Mouse (Mus musculus) hindbrain, postnatal 0 days (tissue): ENCODE measurements at regions not wholly inside any gene's neighbourhood (a gene's known extent, or its start where the extent isn't known, plus 50 kb on each side); places are given as distances from the start of the nearest gene placed in this dataset.

Experiments
- ATAC-seq: fragments of 200-750 bp; cut with Nextera tagmentation; 2 replicates; pipeline ENCODE4 v1.8.0; 2017; ENCODE audit warnings: mild to moderate bottlenecking, moderate TSS enrichment, moderate library complexity
- DNase-seq: peaks from one replicate; pipeline ENCODE4 v3.0.0-alpha.2; 2015; ENCODE audit warnings: low spot score
- H3K27ac ChIP-seq: fragments of 300-500 bp; sonication (generic); 2 replicates; pipeline ENCODE4 v1.5.1; 2014; ENCODE audit warnings: mild to moderate bottlenecking
- H3K27me3 ChIP-seq: fragments of 300-500 bp; sonication (generic); 2 replicates; pipeline ENCODE4 v1.6.1; 2014; ENCODE audit warnings: low read length, mixed read lengths; ENCODE audit not compliant: insufficient read depth
- H3K36me3 ChIP-seq: fragments of 300-500 bp; sonication (generic); 2 replicates; pipeline ENCODE4 v1.6.1; 2014; ENCODE audit warnings: low read length, mixed read lengths; ENCODE audit not compliant: insufficient read depth
- H3K4me1 ChIP-seq: fragments of 300-500 bp; sonication (generic); 2 replicates; pipeline ENCODE4 v1.6.1; 2014; ENCODE audit warnings: antibody characterized with exemption, low read length, mixed read lengths; ENCODE audit not compliant: insufficient read depth
- H3K4me2 ChIP-seq: fragments of 300-500 bp; sonication (generic); 2 replicates; pipeline ENCODE4 v1.6.1; 2014; ENCODE audit warnings: low read depth, mild to moderate bottlenecking, low read length, moderate library complexity, mixed read lengths
- H3K4me3 ChIP-seq: fragments of 300-500 bp; sonication (generic); 2 replicates; pipeline ENCODE4 v1.5.1; 2014; ENCODE audit warnings: low read length
- H3K9ac ChIP-seq: fragments of 300-500 bp; sonication (generic); replicated peaks from 2 replicates; pipeline ENCODE4 v1.6.1; 2014; ENCODE audit warnings: mild to moderate bottlenecking, low read length, moderate library complexity, mixed read lengths
- H3K9me3 ChIP-seq: fragments of 300-500 bp; sonication (generic); 2 replicates; pipeline ENCODE4 v1.6.1; 2016; ENCODE audit warnings: low read length, mixed read lengths
- CTCF ChIP-seq: IDR thresholded peaks from 2 replicates; pipeline ENCODE4 v1.5.1; 2016; ENCODE audit warnings: antibody characterized with exemption, control low read depth, low read depth
- WGBS: fragments of 180-500 bp; shearing (Covaris S2); extraction: QIAGEN DNeasy Blood & Tissue Kit; methylation state at CpG from one replicate; pipeline ENCODE4 v1.1.7; 2014; 5-methylcytosine and 5-hydroxymethylcytosine counted together

GRCm38 (mm10) chr8:26794411-26794810 is 182.7 kb upstream of the Zfp703 start:
- 80% methylated on average over 4 of the region's 4 CpGs for WGBS
- H3K9ac ChIP-seq: no peak overlapping the region
- no peaks in the 10 kb centered on the region for H3K27me3 ChIP-seq
- ATAC-seq (no peak), DNase-seq (no peak)
- H3K4me3 ChIP-seq: no peak overlapping the region
- no peaks in the 10 kb centered on the region for H3K36me3 ChIP-seq
- H3K9me3 ChIP-seq: no peaks in the 10 kb centered on the region
- H3K4me2 ChIP-seq: no peak overlapping the region
- no peaks in the 10 kb centered on the region for H3K4me1 ChIP-seq
- H3K27ac ChIP-seq: no peak overlapping the region
- no peak for TF ChIP-seq CTCF

- Histone ChIP-seq H3K36me3 (no peaks in the 10 kb centered on the region), H3K9me3 (no peaks in the 10 kb centered on the region), H3K4me1 (no peaks in the 10 kb centered on the region), H3K27ac (no peak overlapping the region), H3K4me2 (no peak overlapping the region), H3K4me3 (no peak overlapping the region), H3K27me3 (no peaks in the 10 kb centered on the region), H3K9ac (no peak overlapping the region)
- DNase-seq (no peak), ATAC-seq (no peak)
- WGBS: 77% methylated on average over 8 of the region's 8 CpGs
- TF ChIP-seq CTCF: no peak
These were observed 181.5 kb upstream of the Zfp703 start for GRCm38 (mm10) chr8:26795616-26796015.

GRCm38 (mm10) chr8:26799814-26800213 is 177.3 kb upstream of the Zfp703 start:
- Histone ChIP-seq H3K27me3 (no peaks in the 10 kb centered on the region), H3K4me1 (peaks cover 2% of the 10 kb centered on the region; the same call in 1 of the 2 replicates), H3K36me3 (no peaks in the 10 kb centered on the region), H3K9me3 (no peaks in the 10 kb centered on the region), H3K4me2 (no peak overlapping the region), H3K9ac (no peak overlapping the region), H3K4me3 (no peak overlapping the region), H3K27ac (no peak overlapping the region)
- no peak for ATAC-seq
- no peak for TF ChIP-seq CTCF
- no peak for DNase-seq
- 34% methylated on average over 1 of the region's 1 CpGs for WGBS

- WGBS: 60% methylated on average over 9 of the region's 9 CpGs
- ATAC-seq: no peak
- Histone ChIP-seq H3K36me3 (no peaks in the 10 kb centered on the region), H3K4me2 (no peak overlapping the region), H3K9me3 (no peaks in the 10 kb centered on the region), H3K4me1 (peaks cover 6% of the 10 kb centered on the region; the same call in 1 of the 2 replicates), H3K27ac (no peak overlapping the region), H3K9ac (no peak overlapping the region), H3K27me3 (peaks cover 3% of the 10 kb centered on the region; the same call in 1 of the 2 replicates), H3K4me3 (no peak overlapping the region)
- DNase-seq: no peak
- no peak for TF ChIP-seq CTCF
These were observed 173.0 kb upstream of the Zfp703 start for GRCm38 (mm10) chr8:26804089-26804488.

- H3K27ac ChIP-seq: no peak overlapping the region
- WGBS: 29% methylated on average over 7 of the region's 7 CpGs
- no peak overlapping the region for H3K4me2 ChIP-seq
- DNase-seq (no peak), ATAC-seq (no peak)
- no peak for TF ChIP-seq CTCF
- no peaks in the 10 kb centered on the region for H3K36me3 ChIP-seq
- peaks cover 6% of the 10 kb centered on the region; the same call in 1 of the 2 replicates for H3K4me1 ChIP-seq
- H3K4me3 ChIP-seq: no peak overlapping the region
- no peaks in the 10 kb centered on the region for H3K9me3 ChIP-seq
- peaks cover 3% of the 10 kb centered on the region; the same call in 1 of the 2 replicates for H3K27me3 ChIP-seq
- H3K9ac ChIP-seq: no peak overlapping the region
These were observed 172.2 kb upstream of the Zfp703 start for GRCm38 (mm10) chr8:26804901-26805341.

GRCm38 (mm10) chr8:26805371-26805821 is 171.7 kb upstream of the Zfp703 start:
- ATAC-seq (no peak), DNase-seq (no peak)
- peaks cover 6% of the 10 kb centered on the region; the same call in 1 of the 2 replicates for H3K4me1 ChIP-seq
- WGBS: 18% methylated on average over 6 of the region's 6 CpGs
- H3K4me3 ChIP-seq: no peak overlapping the region
- H3K4me2 ChIP-seq: no peak overlapping the region
- H3K27me3 ChIP-seq: peaks cover 3% of the 10 kb centered on the region; the same call in 1 of the 2 replicates
- H3K27ac ChIP-seq: no peak overlapping the region
- no peaks in the 10 kb centered on the region for H3K36me3 ChIP-seq
- no peaks in the 10 kb centered on the region for H3K9me3 ChIP-seq
- TF ChIP-seq CTCF: no peak
- H3K9ac ChIP-seq: no peak overlapping the region

- Histone ChIP-seq H3K4me1 (peaks cover 6% of the 10 kb centered on the region; the same call in 1 of the 2 replicates), H3K4me3 (no peak overlapping the region), H3K27ac (no peak overlapping the region), H3K9ac (no peak overlapping the region), H3K9me3 (no peaks in the 10 kb centered on the region), H3K36me3 (no peaks in the 10 kb centered on the region), H3K27me3 (peaks cover 3% of the 10 kb centered on the region; the same call in 1 of the 2 replicates), H3K4me2 (no peak overlapping the region)
- WGBS: 22% methylated on average over 11 of the region's 11 CpGs
- no peak for ATAC-seq
- TF ChIP-seq CTCF: no peak
- DNase-seq: peak; percentile 55
These were observed 168.9 kb upstream of the Zfp703 start for GRCm38 (mm10) chr8:26808111-26808651.
